Mouse (Mus musculus) bone marrow, adult 2 months (tissue): ENCODE results near the gene Olfr214.

Source experiments
- CTCF ChIP-seq: fragments of 200-500 bp; IDR thresholded peaks from 2 replicates; pipeline ENCODE4 v1.5.1; 2011; ENCODE audit warnings: low read length, control low read depth; ENCODE audit not compliant: control insufficient read depth, insufficient read depth
- POLR2A ChIP-seq: fragments of 200-500 bp; IDR thresholded peaks from 2 replicates; pipeline ENCODE4 v1.6.1; 2011; ENCODE audit warnings: low read depth, mild to moderate bottlenecking, control low read depth, low read length, borderline replicate concordance; ENCODE audit not compliant: control insufficient read depth

- TF ChIP-seq CTCF (no peak), POLR2A (no peak)
Measured at GRCm38 (mm10) chr6:116554952-116555351, 917 bp downstream of the Olfr214 start.
